Mouse (Mus musculus) kidney, postnatal 25 days (tissue): Measurements from ENCODE around the gene Rhcg.

Source experiments
- DNase-seq, 2 experiments: peaks; one replicate each; pipeline ENCODE4 v3.0.0; 2021; ENCODE audit warnings: mixed read lengths in 2 of 2

The Rhcg gene

DNA sequence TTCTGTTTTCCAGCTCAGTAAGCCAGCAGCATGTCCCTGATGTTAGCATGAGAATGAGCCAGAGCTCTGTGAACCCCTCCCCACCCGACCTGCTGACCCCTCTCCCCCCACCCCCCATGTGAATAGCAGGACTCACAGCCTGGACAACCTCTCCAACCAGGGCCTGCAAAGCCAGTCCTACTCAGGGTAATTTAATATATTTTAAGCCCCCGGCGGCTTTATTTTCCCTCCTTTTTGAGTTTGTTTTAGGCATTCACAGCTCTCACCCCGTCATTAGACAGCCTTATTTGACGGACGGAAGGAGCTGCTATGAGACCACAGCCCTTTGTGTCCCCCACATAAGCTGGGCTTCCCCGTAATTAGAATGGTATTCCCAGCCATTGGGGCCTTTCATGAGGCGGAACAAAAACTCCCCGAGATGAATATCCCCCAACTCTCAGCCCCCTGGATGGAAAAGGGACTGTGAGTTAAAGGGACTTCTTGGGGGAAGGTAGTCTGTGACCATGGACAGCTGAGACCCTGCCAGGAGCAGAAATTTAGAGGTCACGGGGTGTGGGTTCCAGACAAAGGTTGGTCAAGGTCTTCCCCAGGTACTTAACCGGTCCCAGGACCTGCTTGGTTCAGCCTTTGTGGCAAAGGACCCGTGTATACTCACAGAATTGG lies 68.4 kb downstream of the Rhcg start:
- no peak for DNase-seq

DNA sequence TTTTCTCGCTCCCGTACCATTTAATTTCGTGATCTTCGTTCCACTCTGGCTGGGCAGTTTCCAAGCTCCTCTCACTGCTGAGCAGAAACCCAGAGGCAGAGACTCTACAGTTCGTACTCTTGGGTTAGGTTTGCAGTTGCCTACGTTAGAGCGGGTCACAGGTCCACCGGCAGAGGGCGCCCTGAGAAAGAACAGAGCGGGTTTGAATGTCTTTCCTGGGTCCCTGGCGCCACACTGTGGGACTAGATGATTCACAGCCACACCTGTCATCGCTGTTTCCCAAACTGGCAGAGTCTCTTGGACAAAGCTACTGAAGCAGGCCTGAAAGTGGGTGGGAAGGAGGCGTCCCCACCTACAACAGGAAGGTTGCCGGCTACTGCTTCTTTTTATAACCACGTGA lies 70.4 kb downstream of the Rhcg start:
- DNase-seq = peak; percentile 77 to 81

DNA sequence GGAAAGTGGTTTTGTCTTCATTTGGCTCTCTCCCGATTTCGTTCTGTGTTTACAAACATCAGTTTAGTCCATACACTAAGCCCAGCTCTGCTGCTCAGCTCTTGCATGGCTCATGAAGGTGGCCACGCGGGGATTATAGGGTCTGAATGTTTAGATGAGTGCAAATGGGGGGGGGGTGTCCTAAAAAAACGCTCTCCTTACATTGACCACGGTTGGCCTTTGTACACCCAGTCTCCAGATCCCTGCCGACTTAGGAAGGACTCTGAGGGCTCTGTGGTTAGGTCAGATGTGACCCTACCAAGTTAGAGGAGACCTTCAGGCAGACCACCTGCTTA lies 72.4 kb downstream of the Rhcg start:
- no peak for DNase-seq

DNA sequence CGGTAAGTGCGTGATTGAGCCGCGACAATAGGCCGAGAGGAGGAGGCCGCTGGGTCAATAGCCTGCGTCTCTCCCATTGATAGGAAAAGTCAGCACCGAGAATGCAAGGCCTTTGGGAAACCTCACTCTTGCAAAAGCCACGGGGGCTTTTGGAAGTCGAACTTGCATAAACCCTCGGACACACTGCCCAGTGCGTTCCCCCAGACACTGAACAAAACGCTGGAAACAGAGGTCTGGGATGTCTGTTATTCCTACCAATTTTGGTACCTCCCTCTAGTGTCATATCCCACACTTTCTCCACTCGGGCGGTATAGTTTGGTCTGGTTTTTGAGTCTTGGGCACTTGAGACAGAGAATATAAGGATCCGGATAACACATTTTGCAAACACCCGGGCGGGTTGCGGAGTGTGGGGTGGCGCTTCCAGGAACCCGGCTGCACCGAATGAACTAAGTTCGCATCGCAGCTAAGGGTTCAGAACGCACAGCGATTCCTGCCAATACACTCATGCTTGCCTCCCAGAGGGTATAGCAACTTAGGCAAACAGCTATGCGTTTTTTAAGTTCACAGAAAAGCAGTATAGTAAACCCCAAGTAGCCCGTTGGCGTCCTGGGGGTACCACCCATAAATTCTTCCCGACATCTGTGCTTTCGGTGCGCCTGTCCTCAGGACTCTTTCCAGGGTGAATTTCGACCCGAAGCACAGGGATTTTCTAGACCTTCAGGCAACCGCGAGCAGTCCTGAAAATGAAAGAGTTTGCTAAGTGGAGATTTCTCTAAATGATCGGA lies 73.0 kb downstream of the Rhcg start:
- DNase-seq = no peak
